Comparison of ENCODE assay signal across 18 mouse cellular contexts in genomic region chr13:51476991-51477390, GRCm38 (mm10).
"Had no signal": no experiment of that assay in that cellular context is flagged by ENCODE, and none has a peak within 500 bp of the region (broad histone marks: within the 10 kb centered on the region; RNA-seq: fewer than 3 reads in every experiment).

No protein-coding gene starts in this region.

- H3K9me3 ChIP-seq: limb, embryonic 10.5 days; limb, embryonic 13.5 days; liver, embryonic 13.5 days had no signal

- H3K36me3 ChIP-seq: limb, embryonic 10.5 days; limb, embryonic 13.5 days; liver, embryonic 13.5 days had no signal

- H3K4me2 ChIP-seq: limb, embryonic 13.5 days; liver, embryonic 13.5 days; midbrain, embryonic 11.5 days had no signal

- H3K9ac ChIP-seq: limb, embryonic 13.5 days; liver, embryonic 13.5 days had no signal

- H3K27ac ChIP-seq: layer of hippocampus, adult 2 months; limb, embryonic 10.5 days; limb, embryonic 13.5 days; liver, embryonic 13.5 days had no signal

- H3K4me3 ChIP-seq: layer of hippocampus, adult 2 months; limb, embryonic 10.5 days; limb, embryonic 13.5 days; liver, embryonic 13.5 days had no signal

- H3K4me1 ChIP-seq: limb, embryonic 10.5 days; limb, embryonic 13.5 days; liver, embryonic 13.5 days had no signal

- DNase-seq: kidney, adult 18-20 months; kidney, adult 9 months; kidney, postnatal 25 days; layer of hippocampus, adult 9-11 months; liver, embryonic 13.5 days; lung, adult 2 months; lung, postnatal 14 days; lung, postnatal 4 days; midbrain, embryonic 14.5 days; right cerebral cortex, adult 18-20 months; right cerebral cortex, postnatal 14 days; right cerebral cortex, postnatal 4 days; thymus, adult 18-20 months; thymus, postnatal 36 days had no signal

- H3K27me3 ChIP-seq: limb, embryonic 13.5 days; liver, embryonic 13.5 days had no signal
